Mouse (Mus musculus) CH12.LX (cell line): ENCODE results near the gene Maip1. TPM values are rescaled to one million over a fixed set of nuclear protein-coding genes. Genes with fewer than 3 reads are reported as not detected.

Experiments used
- DNase-seq: peaks from one replicate; pipeline ENCODE4 v3.0.0-alpha.2; 2013; ENCODE audit errors: extremely low read depth
- H3K27ac ChIP-seq: 2 replicates; pipeline ENCODE4 v1.5.1; 2012; ENCODE audit warnings: low read depth, mild to moderate bottlenecking, control low read depth, moderate library complexity; ENCODE audit not compliant: insufficient read depth
- H3K27me3 ChIP-seq: replicated peaks from 2 replicates; pipeline ENCODE3; 2012; ENCODE audit warnings: inconsistent platforms
- H3K36me3 ChIP-seq, 2 experiments: replicated peaks in 1 of 2; 2 replicates each; pipeline versions ENCODE3 to v1.6.1; 2012; ENCODE audit warnings: inconsistent platforms in 1 of 2, low read length in 1 of 2, mild to moderate bottlenecking in 1 of 2, mixed read lengths in 1 of 2, moderate library complexity in 1 of 2; ENCODE audit not compliant: control insufficient read depth in 1 of 2, insufficient read depth in 1 of 2
- H3K4me1 ChIP-seq, 2 experiments: 2 replicates each; pipeline ENCODE4 v1.6.1; 2012; ENCODE audit warnings: inconsistent platforms in 1 of 2, moderate library complexity in 1 of 2; ENCODE audit not compliant: insufficient read depth in 2 of 2, control insufficient read depth in 1 of 2
- H3K4me2 ChIP-seq: 2 replicates; pipeline ENCODE4 v1.6.1; 2012; ENCODE audit warnings: low read depth, mild to moderate bottlenecking, control low read depth; ENCODE audit not compliant: poor library complexity, insufficient read depth, severe bottlenecking
- H3K4me3 ChIP-seq, 3 experiments: fragments of 150-350 bp in 1 of 3; sonication (generic) in 1 of 3; replicated peaks in 1 of 3; 2 replicates each; pipeline versions ENCODE3 to v1.5.1; 2011 to 2012; ENCODE audit warnings: low read depth in 2 of 3, low read length in 2 of 3, mild to moderate bottlenecking in 2 of 3, moderate library complexity in 2 of 3, control low read depth in 1 of 3, improper control_type of control experiment in 1 of 3, inconsistent platforms in 1 of 3, mixed read lengths in 1 of 3; ENCODE audit not compliant: poor library complexity in 1 of 3
- H3K79me2 ChIP-seq: replicated peaks from 2 replicates; pipeline ENCODE4 v1.6.1; 2012; ENCODE audit warnings: mild to moderate bottlenecking, moderate library complexity; ENCODE audit not compliant: control insufficient read depth, poor library complexity, insufficient read depth, severe bottlenecking; ENCODE audit errors: extremely low read depth
- H3K9ac ChIP-seq: 2 replicates; pipeline ENCODE4 v1.6.1; 2012; ENCODE audit warnings: low read depth, mild to moderate bottlenecking, control low read depth, moderate library complexity; ENCODE audit not compliant: insufficient read depth
- H3K9me3 ChIP-seq: replicated peaks from 2 replicates; pipeline ENCODE3; 2012; ENCODE audit warnings: low read length, inconsistent platforms, mixed read lengths
- CHD1 ChIP-seq: IDR thresholded peaks from 2 replicates; pipeline ENCODE4 v1.6.1; 2012; ENCODE audit warnings: low read depth, low read length, improper control_type of control experiment, inconsistent platforms
- CHD2 ChIP-seq: IDR thresholded peaks from 2 replicates; pipeline ENCODE4 v1.6.1; 2011; ENCODE audit warnings: low read length, improper control_type of control experiment
- CTCF ChIP-seq, 2 experiments: IDR thresholded peaks in 1 of 2; conservative IDR thresholded peaks in 1 of 2; 2 replicates each; pipeline ENCODE4 v1.5.1; 2011 to 2012; ENCODE audit warnings: low read depth in 2 of 2, low read length in 2 of 2, improper control_type of control experiment in 1 of 2, inconsistent platforms in 1 of 2, mild to moderate bottlenecking in 1 of 2, moderate library complexity in 1 of 2
- ELF1 ChIP-seq: IDR thresholded peaks from 2 replicates; pipeline ENCODE4 v1.6.1; 2014; ENCODE audit warnings: low read depth, mild to moderate bottlenecking, inconsistent platforms, low read length, improper control_type of control experiment
- EP300 ChIP-seq: IDR thresholded peaks from 2 replicates; pipeline ENCODE4 v1.6.1; 2011; ENCODE audit warnings: low read length, improper control_type of control experiment
- ETS1 ChIP-seq: conservative IDR thresholded peaks from 2 replicates; pipeline ENCODE4 v1.6.1; 2012; ENCODE audit warnings: low read depth, mild to moderate bottlenecking, inconsistent platforms, low read length, improper control_type of control experiment, moderate library complexity
- HCFC1 ChIP-seq: IDR thresholded peaks from 2 replicates; pipeline ENCODE4 v1.6.1; 2012; ENCODE audit warnings: low read depth, mild to moderate bottlenecking, inconsistent platforms, low read length, improper control_type of control experiment
- IRF4 ChIP-seq: IDR thresholded peaks from 2 replicates; pipeline ENCODE4 v1.6.1; 2014; ENCODE audit warnings: low read depth, mild to moderate bottlenecking, inconsistent platforms, low read length, improper control_type of control experiment
- JUN ChIP-seq: IDR thresholded peaks from 2 replicates; pipeline ENCODE4 v1.6.1; 2011; ENCODE audit warnings: low read depth, mild to moderate bottlenecking, low read length, improper control_type of control experiment, moderate library complexity; ENCODE audit not compliant: insufficient read depth
- KAT2A ChIP-seq: IDR thresholded peaks from 2 replicates; pipeline ENCODE4 v1.6.1; 2012; ENCODE audit warnings: low read length, improper control_type of control experiment, inconsistent platforms; ENCODE audit not compliant: insufficient replicate concordance
- MAFK ChIP-seq: IDR thresholded peaks from 2 replicates; pipeline ENCODE4 v1.6.1; 2011; ENCODE audit warnings: low read length, improper control_type of control experiment; ENCODE audit not compliant: insufficient replicate concordance
- MAZ ChIP-seq: IDR thresholded peaks from 2 replicates; pipeline ENCODE4 v1.6.1; 2012; ENCODE audit warnings: low read depth, mild to moderate bottlenecking, inconsistent platforms, low read length, improper control_type of control experiment, moderate library complexity
- MEF2A ChIP-seq: IDR thresholded peaks from 2 replicates; pipeline ENCODE4 v1.6.1; 2014; ENCODE audit warnings: low read depth, mild to moderate bottlenecking, inconsistent platforms, low read length, improper control_type of control experiment, borderline replicate concordance
- MYC ChIP-seq: IDR thresholded peaks from 2 replicates; pipeline ENCODE4 v1.6.1; 2011; ENCODE audit warnings: low read depth, mild to moderate bottlenecking, improper control_type of control experiment, low read length
- NELFE ChIP-seq: IDR thresholded peaks from 2 replicates; pipeline ENCODE4 v1.6.1; 2011; ENCODE audit warnings: low read depth, low read length, improper control_type of control experiment
- PAX5 ChIP-seq: IDR thresholded peaks from 2 replicates; pipeline ENCODE4 v1.6.1; 2012; ENCODE audit warnings: low read length, inconsistent platforms, mixed read lengths
- RAD21 ChIP-seq: IDR thresholded peaks from 2 replicates; pipeline ENCODE4 v1.6.1; 2011; ENCODE audit warnings: low read depth, mild to moderate bottlenecking, low read length, improper control_type of control experiment, moderate library complexity
- TCF12 ChIP-seq: IDR thresholded peaks from 2 replicates; pipeline ENCODE4 v1.6.1; 2014; ENCODE audit warnings: low read depth, mild to moderate bottlenecking, inconsistent platforms, low read length, improper control_type of control experiment
- ZC3H11A ChIP-seq: IDR thresholded peaks from 2 replicates; pipeline ENCODE4 v1.6.1; 2012; ENCODE audit warnings: low read depth, mild to moderate bottlenecking, inconsistent platforms, low read length, improper control_type of control experiment
- ZKSCAN1 ChIP-seq: IDR thresholded peaks from 2 replicates; pipeline ENCODE4 v1.6.1; 2012; ENCODE audit warnings: low read depth, inconsistent platforms, low read length, improper control_type of control experiment, borderline replicate concordance
- ZMIZ1 ChIP-seq: IDR thresholded peaks from 2 replicates; pipeline ENCODE4 v1.6.1; 2012; ENCODE audit warnings: low read depth, mild to moderate bottlenecking, inconsistent platforms, low read length, improper control_type of control experiment
- ZNF384 ChIP-seq: IDR thresholded peaks from 2 replicates; pipeline ENCODE4 v1.6.1; 2012; ENCODE audit warnings: low read depth, low read length, improper control_type of control experiment, inconsistent platforms
- dilution Hi-C: fragments of 300-500 bp; cut with MboI; formaldehyde crosslinking; loops from 2 replicates; pipeline ENCODE4 v1.14.3; 2020; ENCODE audit warnings: low sequenced_read_pairs; ENCODE audit not compliant: extremely low pct_unique_long_range_greater_than_20kb, extremely low pct_ligation_motif_present
- in situ Hi-C: fragments of 300-500 bp; cut with MboI; formaldehyde crosslinking; loops from 3 replicates; pipeline ENCODE4 v1.14.3; 2019; ENCODE audit warnings: low sequenced_read_pairs, low pct_ligation_motif_present, low pct_unique_long_range_greater_than_20kb, mixed read lengths
- polyA plus RNA-seq: library from polyadenylated mRNA; unstranded; fragments of >175 nt; gene quantifications from 2 replicates; pipeline ENCODE4 v1.2.1, GENCODE M21; 2012; ENCODE audit warnings: low read depth; ENCODE audit not compliant: insufficient read length
- total RNA-seq, 2 experiments: library from RNA; depleted of rRNA; stranded (reverse); fragments of 300-350 nt in 1 of 2; fragments of >200 nt in 1 of 2; gene quantifications; 2 replicates each; pipeline ENCODE4 v1.2.3; 2012 to 2014

Maip1 gene
- total and polyA plus RNA-seq, 3 experiments, result 7.0 to 15.5 (median 13.9) TPM

GRCm38 (mm10) chr1:57390993-57391790 is 14.9 kb upstream of the Maip1 start:
- no peak overlapping the region for H3K9ac ChIP-seq
- H3K27me3 ChIP-seq, result no peaks in the 10 kb centered on the region
- H3K79me2 ChIP-seq, result no peaks in the 10 kb centered on the region
- no peak for DNase-seq
- peaks cover 27 to 68% of the 10 kb centered on the region in 2 experiments for H3K36me3 ChIP-seq
- dilution Hi-C loops (no loop called here), in situ Hi-C loops (no loop called here)
- no peak overlapping the region for H3K4me2 ChIP-seq
- no peaks in the 10 kb centered on the region for H3K4me1 ChIP-seq
- no peak overlapping the region for H3K4me3 ChIP-seq
- H3K9me3 ChIP-seq, result no peaks in the 10 kb centered on the region
- TF ChIP-seq EP300 (no peak), ZKSCAN1 (no peak), ZC3H11A (no peak), ETS1 (no peak), IRF4 (no peak), MEF2A (no peak), CHD2 (no peak), CHD1 (no peak), CTCF (conservative IDR thresholded peaks at IDR 0.05 in 1 of 2, IDR thresholded peaks at IDR 0.05 in 1 of 2; ENCODE audit: low read depth in 2 of 2, low read length in 2 of 2) (no peak), PAX5 (no peak), TCF12 (no peak), ELF1 (no peak), KAT2A (no peak), HCFC1 (no peak), NELFE (no peak), RAD21 (no peak), ZNF384 (no peak), ZMIZ1 (no peak), MAZ (no peak), MYC (no peak)
- TF ChIP-seq, all 38 proteins: peak for 0
- no peak overlapping the region for H3K27ac ChIP-seq

GRCm38 (mm10) chr1:57392417-57392816 is 13.7 kb upstream of the Maip1 start:
- Histone ChIP-seq H3K36me3 (peaks cover 33 to 72% of the 10 kb centered on the region in 2 experiments), H3K4me3 (no peak overlapping the region), H3K4me1 (no peaks in the 10 kb centered on the region), H3K9me3 (no peaks in the 10 kb centered on the region), H3K79me2 (no peaks in the 10 kb centered on the region), H3K27me3 (no peaks in the 10 kb centered on the region), H3K9ac (no peak overlapping the region), H3K4me2 (no peak overlapping the region), H3K27ac (no peak overlapping the region)
- DNase-seq, result no peak
- no peak for TF ChIP-seq JUN
- TF ChIP-seq MAFK, result no peak
- TF ChIP-seq IRF4, result no peak
- in situ Hi-C loops (no loop called here), dilution Hi-C loops (no loop called here)
